15 mouse cellular contexts compared by ENCODE assay signal in genomic region chr9:117892601-117893000, GRCm38 (mm10).
DNase-seq lines count a peak whose midpoint lies in the region; ATAC-seq and TF ChIP-seq lines count a peak whose summit lies in the region.
"Had no signal": no experiment of that assay in that cellular context is flagged by ENCODE, and none has a peak within 500 bp of the region (broad histone marks: within the 10 kb centered on the region; RNA-seq: fewer than 3 reads in every experiment).

No protein-coding gene starts in this region.

- no peaks in the 10 kb centered on the region for H3K27me3 ChIP-seq in thymus, adult 2 months (ENCODE audit: control insufficient read depth, insufficient read depth, low read length)
- no peaks in the 10 kb centered on the region for H3K27me3 ChIP-seq in limb, embryonic 12.5 days
- H3K27me3 ChIP-seq: hindbrain, embryonic 15.5 days had no signal

- H3K27ac ChIP-seq in thymus, adult 2 months (ENCODE audit: control insufficient read depth, insufficient read depth, low read length), result no peak overlapping the region
- peak overlapping the region; percentile 69 for H3K27ac ChIP-seq in limb, embryonic 12.5 days
- H3K27ac ChIP-seq: hindbrain, embryonic 15.5 days had no signal

- no peak for TF ChIP-seq CTCF in thymus, adult 2 months (IDR thresholded peaks at IDR 0.05; ENCODE audit: borderline replicate concordance, control insufficient read depth, extremely low read depth, insufficient read depth, low read length, poor library complexity)

- TF ChIP-seq POLR2A in thymus, adult 2 months (IDR thresholded peaks at IDR 0.05; ENCODE audit: control insufficient read depth, extremely low read depth, insufficient read depth, low read length, poor library complexity), result no peak

- no peaks in the 10 kb centered on the region for H3K9me3 ChIP-seq in limb, embryonic 12.5 days
- H3K9me3 ChIP-seq: hindbrain, embryonic 15.5 days had no signal

- H3K36me3 ChIP-seq in thymus, adult 2 months (ENCODE audit: control insufficient read depth, insufficient read depth, low read length), result no peaks in the 10 kb centered on the region
- no peaks in the 10 kb centered on the region for H3K36me3 ChIP-seq in limb, embryonic 12.5 days
- H3K36me3 ChIP-seq: hindbrain, embryonic 15.5 days had no signal

- peak; percentile 4 for DNase-seq in thymus, adult 2 months
- no peak for DNase-seq in thymus, postnatal 4 days
- DNase-seq in gastrocnemius, postnatal 36 days, result no peak
- no peak for DNase-seq in frontal cortex, adult 2 months (ENCODE audit: extremely low spot score in 1 of 2, low spot score in 1 of 2)
- no peak for DNase-seq in testis, postnatal 14 days (ENCODE audit: low spot score)
- DNase-seq: cerebellum, adult 8-10 months; kidney, postnatal 14 days; left cerebral cortex, postnatal 4 days; lung, adult 2 months; right cerebral cortex, postnatal 14 days; thymus, postnatal 25 days had no signal

- H3K4me1 ChIP-seq in thymus, adult 2 months (replicated peaks; ENCODE audit: control insufficient read depth, insufficient read depth, low read length), result peaks cover 3% of the 10 kb centered on the region; the same call in 1 of the 2 replicates
- peaks cover 7% of the 10 kb centered on the region; the same call in 1 of the 2 replicates for H3K4me1 ChIP-seq in limb, embryonic 12.5 days (replicated peaks)
- H3K4me1 ChIP-seq: hindbrain, embryonic 15.5 days had no signal

- 3% methylated on average over 6 of the region's 6 CpGs for WGBS in thymus, adult 2 months
- 50% methylated on average over 6 of the region's 6 CpGs for WGBS in limb, embryonic 12.5 days

- peak; percentile 97 for ATAC-seq in common myeloid progenitor, adult 5-6 weeks (replicated peaks; ENCODE audit: low read depth, poor library complexity, severe bottlenecking)
- ATAC-seq in limb, embryonic 12.5 days (ENCODE audit: insufficient number of reproducible peaks, insufficient read depth, low FRiP score, low TSS enrichment, low read depth), result no peak
- ATAC-seq: Patski had no signal

- intact Hi-C loops in gastrocnemius, postnatal 36 days (cut with DNase I), result loop anchor here (10.0 kb wide), 1 partner anchor 262 kb away; the partner anchor contains the start of gene Cmc1

- no peak overlapping the region for H3K4me2 ChIP-seq in limb, embryonic 12.5 days
- H3K4me2 ChIP-seq: hindbrain, embryonic 15.5 days had no signal

- H3K4me3 ChIP-seq in thymus, adult 2 months (ENCODE audit: control insufficient read depth, insufficient read depth, low read length), result no peak overlapping the region
- H3K4me3 ChIP-seq in limb, embryonic 12.5 days (replicated peaks), result no peak overlapping the region
- H3K4me3 ChIP-seq: hindbrain, embryonic 15.5 days had no signal

- no peak overlapping the region for H3K9ac ChIP-seq in limb, embryonic 12.5 days (replicated peaks)
- H3K9ac ChIP-seq: hindbrain, embryonic 15.5 days had no signal
